Mouse (Mus musculus): ENCODE measurements around the gene Agbl4.

Gene Agbl4

DNA sequence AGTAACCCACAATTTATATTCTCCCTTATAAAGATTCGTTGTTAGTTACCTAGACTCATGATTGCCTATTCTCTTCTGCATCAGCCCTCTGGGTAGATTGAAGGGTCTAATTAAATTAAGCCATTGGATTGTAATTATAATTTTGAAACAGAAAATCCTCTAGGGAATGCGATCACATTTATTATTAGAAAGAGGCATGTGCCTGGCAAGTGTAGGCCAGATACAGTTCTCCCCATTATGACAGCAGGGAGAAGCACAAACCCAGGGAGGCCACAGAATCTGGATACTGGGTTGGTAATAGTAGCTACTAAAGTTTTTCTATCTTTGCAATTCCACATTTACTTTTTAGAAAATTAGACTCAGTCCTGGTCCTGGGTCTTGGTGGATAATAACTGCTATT is 887.2 kb downstream of the Agbl4 start:
- no peak for DNase-seq

DNA sequence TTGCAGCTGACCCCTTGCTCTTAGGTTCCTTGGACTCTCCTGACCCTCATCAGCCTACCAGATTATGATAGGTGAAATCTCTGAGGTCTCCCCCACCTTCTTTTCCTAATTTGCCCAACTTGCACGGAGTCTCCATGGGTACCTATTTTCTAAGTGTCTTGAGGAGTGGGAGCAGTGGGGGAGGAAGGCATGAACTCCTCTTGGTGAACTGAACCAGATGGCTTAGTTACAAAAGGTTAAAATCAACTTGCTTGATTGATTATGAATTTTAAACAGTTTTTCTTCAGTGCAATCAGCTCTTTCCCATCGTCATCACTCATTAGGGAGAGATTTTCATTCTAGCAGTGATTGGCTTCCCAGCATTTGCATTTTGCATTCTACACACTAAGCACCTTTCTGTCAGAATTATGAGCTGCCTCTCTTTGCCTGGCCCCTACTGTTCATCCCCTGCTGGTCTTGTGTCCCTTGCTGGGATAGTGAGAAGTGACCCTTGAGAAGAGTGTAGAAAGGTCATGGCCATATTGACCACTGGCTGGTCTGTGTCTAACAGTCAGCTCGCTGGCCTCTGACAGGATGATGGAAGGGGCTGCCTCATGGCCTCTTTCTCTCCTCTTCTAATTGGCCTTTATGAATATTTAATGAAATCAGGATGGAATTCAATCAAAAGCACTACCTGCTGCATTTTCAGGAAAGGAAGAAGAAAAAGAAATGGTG is 897.2 kb downstream of the Agbl4 start:
- no peak for DNase-seq

DNA sequence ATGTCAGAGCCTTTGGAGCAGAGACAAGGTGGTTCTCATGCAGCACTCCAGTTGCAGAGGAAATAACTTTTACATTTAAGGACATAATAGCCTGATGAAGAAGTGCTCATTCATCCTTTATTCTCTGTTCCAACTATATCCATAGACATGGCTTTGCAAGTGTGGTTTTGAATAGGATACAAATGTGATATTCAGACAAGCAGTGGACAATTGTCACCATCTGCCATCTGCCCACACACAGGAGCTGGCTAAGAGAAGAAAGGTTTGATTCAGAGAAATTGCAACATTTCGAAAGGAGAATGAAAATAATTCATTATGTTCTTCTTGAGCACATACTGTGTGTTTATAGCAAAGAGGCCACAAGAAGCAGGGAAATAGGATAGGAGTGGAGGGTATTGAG is 909.1 kb downstream of the Agbl4 start:
- no peak for DNase-seq

DNA sequence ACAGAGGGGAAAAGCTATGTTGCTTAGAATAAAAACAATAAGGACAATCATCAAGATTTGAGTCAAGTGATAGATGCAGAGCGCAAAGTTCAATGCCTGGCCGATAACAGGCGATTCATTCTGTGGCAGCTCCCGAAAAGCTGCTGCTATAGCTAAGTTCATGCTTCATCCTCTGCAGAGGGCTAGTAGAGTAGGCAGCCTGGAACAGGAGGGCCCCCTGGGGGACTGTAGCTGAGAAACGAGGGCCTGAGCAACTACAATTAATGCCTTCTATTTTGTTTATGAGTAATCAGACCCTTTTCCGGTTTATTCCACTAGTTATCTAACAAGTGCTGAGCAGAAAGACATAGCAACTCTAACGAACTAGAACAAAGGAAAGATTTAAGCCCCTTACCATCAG is 909.7 kb downstream of the Agbl4 start:
- no peak for DNase-seq

DNA sequence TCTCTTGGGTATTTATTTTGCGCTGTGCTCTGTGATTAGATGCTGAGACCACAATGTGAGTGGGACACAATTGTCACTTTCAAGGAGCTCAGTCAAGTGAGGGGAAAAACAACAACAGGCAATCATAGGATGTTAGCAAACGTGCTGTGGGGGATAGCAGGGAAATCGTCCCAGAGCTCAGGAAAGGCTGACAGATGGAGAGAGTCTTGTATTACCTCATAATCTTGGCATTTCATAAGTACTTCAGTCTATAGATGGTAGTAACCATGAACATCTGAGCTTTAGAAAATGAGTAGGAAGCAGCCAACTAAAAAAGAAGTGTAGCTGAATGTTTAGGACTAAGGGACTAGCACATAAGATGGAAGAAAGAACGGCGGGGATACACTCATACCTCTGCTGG is 910.2 kb downstream of the Agbl4 start:
- no peak for DNase-seq

DNA sequence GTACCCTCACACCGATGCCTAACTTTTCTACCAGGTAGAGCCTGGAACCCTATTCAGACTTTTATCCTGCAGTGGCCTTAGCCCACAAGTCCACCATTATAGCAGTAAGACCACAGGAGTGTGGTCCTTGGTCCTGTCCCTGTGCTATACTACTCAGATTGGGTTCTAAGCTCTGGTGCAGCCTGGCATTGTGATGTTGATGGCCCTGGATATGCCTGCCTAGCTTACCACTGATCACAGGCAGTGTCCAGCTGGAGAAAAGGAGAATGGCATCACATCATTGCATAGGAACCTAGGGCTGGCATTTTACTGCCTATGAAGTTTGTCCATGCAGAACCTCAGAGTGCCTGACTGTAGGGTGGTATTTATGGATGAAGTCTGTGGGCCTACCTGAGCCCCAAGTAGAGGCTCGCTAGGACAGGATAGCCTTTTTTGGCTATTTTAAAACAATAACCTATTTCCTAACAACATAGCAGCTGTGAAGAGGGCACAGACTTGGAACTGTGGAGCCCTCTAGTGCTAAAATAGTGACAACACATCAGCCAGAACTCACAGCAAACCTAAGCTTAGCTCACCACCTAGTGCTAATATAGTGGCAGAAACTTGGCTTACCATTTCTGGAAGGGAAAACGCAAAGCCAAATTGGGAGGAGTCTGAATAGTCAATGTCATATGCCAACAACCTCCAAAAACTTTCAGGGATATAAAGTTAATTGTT is 911.3 kb downstream of the Agbl4 start:
- DNase-seq, result no peak

DNA sequence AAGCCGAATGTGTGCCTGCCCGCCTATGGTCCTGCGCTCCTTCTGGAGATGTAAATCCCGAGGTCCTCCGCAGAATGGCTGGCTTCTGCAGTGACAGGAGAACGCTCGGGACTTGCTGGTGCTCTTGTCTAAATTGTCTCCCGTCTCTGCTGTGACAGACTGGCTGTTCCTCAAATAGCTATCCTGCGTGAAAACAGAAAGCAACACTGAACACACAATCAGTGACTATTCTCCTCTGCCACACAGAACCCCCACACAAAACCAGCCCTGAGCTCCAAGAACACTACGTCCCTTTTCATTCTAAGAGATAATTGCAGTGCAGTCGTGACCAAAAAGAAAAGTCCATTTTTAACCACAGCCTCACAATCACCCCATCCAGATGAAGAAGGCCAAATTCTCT is 929.6 kb downstream of the Agbl4 start:
- no peak for DNase-seq

DNA sequence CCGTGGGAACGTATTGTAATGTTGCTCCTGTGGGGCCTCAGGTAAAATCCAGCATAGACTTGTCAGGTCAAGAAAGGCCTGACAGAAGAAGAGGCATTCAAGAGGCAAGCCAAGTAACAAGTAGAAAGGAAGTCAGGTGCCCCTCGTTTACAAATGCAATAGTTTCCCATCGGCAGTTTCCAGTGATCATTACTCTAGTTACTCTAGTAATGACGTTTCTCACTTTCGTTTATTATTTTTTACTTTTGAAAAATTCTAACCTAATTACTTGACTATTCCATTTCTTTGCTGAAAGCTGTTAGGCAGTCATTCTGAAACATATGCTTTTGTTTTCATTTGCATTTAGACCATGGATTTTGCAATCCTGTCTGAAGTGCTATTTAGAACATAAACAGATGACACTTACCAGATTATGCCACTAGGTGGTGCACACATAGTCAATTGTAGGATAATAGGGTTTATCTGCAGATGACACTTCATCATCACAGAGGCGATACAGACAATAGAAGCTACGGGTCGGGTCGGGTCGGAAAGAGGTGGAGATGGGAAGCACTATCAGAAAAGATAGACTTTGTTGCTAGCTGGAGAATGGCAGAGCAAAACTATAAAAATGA is 930.4 kb downstream of the Agbl4 start:
- DNase-seq, result no peak

DNA sequence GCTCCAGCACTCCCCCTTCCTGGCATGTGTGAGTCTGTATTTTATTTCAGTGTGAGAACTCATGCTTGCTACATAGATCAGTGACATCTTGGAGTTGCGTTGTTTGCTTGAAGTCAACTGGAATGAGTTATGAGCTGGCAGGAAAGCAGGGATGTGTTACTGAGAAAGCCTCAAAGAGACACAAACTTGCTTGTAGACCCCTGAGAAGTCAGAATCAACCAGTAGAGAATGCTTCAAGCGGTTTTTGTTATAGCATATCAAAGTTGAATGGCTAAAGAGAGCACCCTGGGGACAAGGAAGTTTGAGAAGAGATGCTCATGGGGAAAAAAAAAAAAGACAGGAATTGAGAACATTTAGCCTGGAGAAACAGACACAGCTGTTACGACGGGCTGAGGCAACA is 932.0 kb downstream of the Agbl4 start:
- no peak for DNase-seq

DNA sequence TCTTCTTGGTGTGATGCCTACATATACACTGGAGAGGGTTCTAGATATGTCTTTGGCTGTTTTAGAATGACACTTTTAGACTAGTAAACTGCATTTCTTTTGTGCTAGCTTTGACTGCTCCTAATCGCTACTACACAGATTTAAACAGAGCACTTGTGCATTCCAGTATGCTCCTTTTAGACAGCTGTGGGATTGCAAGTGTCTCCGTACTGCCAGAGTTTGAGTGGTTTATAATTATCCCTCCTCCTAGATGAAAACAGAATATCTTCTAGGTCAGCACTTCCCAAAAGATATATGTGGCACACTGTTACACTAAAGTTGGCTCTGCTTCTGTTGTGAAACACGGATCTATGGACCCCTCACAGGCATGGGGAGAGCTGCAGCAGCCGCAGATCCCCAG is 935.4 kb downstream of the Agbl4 start:
- no peak for DNase-seq

DNA sequence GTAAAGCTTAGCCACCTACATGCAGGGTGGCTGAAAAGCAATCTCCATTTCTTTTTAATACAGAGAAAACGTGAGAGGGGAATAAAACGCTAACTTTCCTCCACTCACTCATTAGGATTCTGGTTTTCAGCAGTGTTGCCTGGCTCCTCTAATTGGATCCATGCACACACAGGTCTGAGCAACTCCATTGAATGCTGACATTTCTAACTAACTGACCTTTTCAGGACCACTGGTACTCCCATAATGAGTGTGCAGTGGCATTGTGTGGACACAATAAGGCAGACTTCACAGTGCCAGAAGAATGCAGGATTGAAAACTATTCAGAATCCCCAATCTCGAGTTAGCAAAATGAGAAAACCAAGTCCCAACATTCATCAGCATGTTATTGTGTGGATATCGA is 952.5 kb downstream of the Agbl4 start:
- DNase-seq, result no peak

DNA sequence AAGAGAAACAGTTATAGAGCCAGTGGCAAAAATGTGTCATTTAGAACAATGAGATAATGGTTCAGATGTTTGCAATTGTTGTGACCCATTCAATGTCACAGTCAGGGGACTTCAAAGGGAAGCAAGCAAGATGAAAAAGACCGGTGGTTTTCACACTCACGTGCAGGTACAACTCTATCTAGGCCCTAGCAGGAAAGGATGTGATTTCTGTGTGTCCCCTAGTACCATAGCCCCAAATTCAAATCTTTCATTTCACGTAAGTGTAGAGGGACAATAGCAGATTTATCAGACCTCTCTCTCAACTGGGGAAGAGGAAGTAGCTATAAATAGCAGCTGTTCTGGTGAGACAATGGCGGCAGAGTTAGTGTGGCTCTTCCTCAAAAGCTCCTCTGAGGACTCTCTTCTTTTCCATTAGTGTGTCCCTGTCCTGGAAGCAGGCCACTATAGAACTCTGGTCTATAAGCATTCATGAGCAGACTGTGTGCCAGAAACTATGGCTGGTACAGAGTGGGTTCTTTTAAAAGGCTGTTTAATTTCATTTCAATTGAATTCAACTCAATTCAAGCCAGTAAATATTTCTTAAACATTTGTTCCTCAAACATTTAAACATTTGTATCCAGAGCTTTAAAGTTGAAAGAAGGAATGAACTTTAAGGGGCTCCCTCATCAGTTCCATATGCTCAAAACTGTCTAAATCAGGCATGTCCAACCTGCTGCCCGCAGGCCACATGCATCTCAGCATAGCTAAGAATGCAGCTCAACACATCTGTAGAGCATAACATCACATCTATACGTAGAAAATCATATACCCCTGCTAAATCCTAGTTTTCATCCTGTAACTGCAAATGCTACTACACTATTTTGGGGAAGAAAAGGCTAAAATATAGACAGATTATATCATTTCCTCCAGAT is 953.4 kb downstream of the Agbl4 start:
- no peak for DNase-seq

DNA sequence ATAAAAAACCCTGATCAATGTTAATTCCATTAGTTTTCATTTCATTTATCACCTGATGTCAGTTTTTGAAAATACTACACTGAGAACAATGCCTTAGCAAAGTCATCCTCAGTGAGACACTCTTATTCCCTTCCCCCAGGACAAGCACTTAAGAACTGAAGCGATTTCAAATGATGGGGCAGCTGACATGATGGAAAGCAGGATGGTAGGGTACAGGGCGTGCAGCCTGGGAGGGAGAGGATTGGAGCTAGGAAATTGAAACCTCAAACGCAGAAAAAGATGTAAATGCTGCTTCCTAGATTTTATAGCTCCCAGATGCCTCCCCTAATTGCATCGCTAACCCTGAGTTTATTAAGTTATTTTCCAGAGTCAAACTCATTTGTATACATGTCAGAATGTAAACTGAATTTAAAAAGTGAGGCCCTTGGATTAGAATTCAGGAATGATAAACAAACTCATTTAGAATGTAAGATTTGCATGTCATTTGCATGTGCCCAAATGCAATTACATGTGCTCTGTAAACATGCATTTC is 959.2 kb downstream of the Agbl4 start:
- DNase-seq, result no peak

DNA sequence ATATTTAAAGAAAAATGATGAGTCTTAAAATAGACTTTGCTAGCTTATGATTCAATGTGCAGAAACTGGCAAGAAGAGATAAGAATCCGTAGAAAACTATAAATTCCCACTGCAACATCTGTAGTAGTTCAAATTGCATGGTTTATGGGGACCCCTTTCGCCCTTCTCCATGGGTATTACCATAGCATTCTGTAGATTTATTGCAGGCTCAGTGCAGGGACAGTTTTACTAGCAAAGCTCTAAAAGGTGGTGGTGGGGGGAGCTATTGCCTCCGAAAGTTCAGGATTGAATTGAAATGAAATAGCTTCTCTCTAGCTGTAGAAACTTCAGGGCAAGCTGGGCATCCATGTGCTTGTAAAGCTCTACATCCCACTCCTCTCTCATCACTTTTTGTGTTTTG is 959.7 kb downstream of the Agbl4 start:
- no peak for DNase-seq

DNA sequence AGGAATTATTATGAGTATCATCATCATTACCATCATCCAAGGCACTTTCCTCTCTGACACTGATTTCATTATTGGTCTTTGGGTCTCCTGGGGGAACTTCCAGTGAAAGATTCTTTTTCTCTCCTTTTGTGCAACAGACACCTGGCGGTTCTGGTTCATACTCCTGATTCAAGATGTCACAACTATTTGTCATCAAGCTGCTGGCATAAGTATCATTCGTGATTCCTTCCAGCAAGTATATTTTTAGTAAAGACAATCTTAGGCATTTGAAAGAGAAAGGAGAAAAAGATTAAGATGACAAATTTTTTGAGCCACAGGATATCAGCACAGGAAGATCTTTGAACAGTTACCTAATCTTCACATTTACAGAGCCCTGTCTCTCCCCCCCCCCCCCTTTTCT is 966.7 kb downstream of the Agbl4 start:
- DNase-seq, result no peak

DNA sequence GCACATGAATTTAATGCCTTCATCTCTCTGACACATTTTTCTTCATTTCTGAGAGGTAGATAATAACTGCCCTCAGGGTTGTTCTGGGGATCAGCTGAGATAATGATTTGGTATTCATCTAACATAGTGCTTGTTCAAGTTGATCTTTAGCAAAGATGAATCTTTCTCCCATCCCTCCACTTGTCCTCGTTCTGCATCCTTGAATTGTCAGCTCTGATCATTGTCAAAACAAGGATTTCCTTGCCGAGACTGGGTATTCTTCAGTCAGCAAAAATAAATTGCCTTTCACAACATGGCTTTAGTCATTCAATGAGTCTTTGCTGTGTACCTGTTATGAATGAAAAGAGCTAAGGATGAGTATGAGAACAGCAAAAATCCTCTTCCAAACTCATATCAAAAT is 970.3 kb downstream of the Agbl4 start:
- no peak for DNase-seq

DNA sequence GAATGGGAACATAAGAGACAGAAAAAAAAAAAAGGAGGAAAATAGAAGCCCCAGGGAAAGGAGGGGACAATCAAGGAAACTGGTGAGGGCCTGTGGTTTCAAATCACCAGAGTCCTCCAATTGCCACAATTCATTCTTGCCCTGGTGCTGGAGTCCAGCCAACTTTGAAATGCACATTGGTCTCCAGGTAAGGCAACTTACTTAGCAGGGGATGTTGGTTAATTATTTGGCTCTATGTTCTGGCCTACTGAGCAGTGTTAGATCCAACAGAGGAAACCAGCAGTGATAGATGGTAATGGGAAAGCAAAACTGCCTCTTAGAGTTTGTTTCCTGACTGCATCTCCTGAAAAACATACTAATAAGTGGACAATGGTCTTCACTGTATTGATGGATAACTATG is 979.7 kb downstream of the Agbl4 start:
- no peak for DNase-seq

DNA sequence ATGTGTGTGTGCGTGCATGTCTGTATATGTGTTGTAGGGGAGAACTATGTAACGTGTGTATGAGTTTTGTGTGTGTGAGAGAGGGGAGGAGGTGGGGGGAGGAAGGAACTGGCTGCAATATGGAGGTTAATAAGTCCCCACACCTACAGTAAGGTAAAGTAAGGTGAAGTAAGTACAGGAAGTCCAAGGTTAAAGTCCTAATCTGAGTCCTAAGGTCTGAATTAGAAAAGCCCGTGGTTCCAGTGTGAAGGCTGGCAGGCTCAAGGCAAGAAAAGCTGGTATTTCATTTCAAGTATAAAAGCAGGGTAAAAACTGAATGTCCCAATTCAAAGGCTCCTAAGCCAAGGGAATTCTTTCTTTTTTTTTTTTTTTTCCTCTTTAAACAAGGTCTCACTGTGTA is 980.6 kb downstream of the Agbl4 start:
- no peak for DNase-seq

DNA sequence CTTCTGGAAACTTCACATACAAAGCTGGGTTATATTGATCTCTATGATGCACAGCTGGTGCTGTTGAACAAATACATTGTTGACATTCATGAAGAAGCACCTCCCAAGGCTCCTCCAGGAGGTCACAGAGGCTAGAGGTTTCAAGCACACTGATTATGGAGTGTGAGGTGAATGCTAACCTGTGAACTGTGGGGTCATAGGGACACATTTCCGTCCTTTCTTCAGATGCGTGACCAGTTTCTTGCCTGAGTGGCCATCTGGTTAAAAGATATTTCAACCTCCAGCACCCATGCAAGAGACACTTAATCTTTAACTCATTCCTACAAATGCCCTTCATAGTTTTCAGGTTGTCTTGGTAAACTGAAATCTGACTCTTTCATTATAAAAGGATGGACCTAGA is 985.6 kb downstream of the Agbl4 start:
- no peak for DNase-seq

DNA sequence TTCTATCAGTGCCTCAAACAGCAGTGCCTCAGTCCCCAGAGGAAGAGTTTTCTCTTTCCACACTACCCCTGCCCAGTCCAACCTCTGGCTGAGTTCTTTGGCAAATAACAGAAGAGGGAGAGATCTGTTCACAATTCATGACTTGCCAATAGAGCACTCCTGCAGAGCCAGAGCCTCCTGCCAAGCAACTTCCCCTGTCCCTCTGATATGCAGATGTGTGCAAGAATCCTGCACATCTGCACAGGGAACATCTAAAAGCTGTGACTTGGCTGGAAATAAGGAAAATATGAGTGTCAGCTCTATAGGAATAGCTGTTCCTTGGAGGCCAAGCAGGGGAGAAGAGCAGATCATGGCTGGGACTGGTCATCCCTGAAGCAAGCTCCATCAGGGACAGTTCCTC is 993.3 kb downstream of the Agbl4 start:
- no peak for DNase-seq

DNA sequence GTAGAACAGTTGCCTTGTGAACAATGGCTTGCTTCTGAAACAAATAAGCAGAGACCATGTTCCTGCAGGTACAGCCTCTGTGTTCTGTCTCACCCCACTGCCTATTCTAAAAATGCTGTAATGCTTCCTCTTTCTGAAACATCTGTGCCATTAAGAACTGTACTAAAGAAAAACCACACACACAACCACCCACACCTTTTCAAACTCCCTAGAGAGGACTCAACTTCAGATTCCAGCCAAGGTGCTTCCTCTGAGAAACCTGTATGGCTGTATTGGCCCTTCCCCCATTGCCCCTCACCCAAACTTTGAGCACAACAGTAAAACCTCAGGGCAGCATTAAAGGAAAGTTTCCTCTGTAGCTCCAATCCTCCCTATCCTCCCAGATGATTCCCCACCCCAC is 1002.3 kb downstream of the Agbl4 start:
- DNase-seq, result no peak

DNA sequence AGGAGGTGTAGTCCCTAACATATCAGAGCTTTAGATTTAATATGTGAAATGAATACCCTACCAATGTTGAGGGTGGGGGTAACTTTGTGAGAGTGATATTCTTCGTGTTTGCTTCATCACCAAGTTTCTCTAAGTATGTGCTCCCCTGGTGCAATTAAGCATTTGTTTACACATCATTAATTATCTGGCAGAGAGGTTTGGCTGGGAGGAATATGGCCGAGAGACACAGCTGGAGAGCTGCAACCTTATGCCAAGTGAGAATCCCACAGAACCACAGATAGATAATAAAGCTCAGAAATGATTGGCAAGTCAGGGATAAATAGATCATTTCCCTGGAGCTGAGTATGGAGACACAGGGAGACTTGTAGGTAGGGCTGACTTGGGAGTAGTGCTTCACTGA is 1003.2 kb downstream of the Agbl4 start:
- DNase-seq, result no peak

DNA sequence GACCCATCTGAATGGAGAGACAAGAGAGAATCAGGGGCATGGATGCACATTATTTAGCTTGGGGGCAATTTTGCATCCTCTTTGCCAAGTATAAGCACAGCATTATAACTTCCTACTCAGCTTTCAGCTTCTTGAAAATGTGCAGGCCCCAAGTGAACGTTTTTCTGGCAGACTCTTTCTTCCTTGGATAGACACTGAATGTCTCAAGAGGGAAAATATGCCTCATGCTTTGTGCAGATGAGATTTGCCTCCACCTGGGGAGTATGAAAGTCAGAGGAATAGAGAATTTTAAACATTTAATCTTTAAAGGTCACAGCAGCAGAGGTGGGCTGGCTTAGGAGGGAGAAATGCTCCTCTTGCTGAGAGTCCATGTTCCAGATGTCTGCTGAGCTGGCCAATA is 1005.8 kb downstream of the Agbl4 start:
- DNase-seq, result no peak
